In genomic region chr13:38527797-38528650, GRCm38 (mm10) we compare ENCODE assay signal across 8 mouse cellular contexts. TPM values are rescaled to one million over a fixed set of nuclear protein-coding genes. Genes with fewer than 3 reads are reported as not detected.
DNase-seq lines count a peak whose midpoint lies in the region; ATAC-seq lines count a peak whose summit lies in the region.

No protein-coding gene starts in this region.

- ATAC-seq in hindbrain, embryonic 16.5 days, result peak; percentile 92

- H3K4me3 ChIP-seq in hindbrain, embryonic 16.5 days (ENCODE audit: low read length), result peak overlapping the region; percentile 75
- peak overlapping the region; percentile 76 for H3K4me3 ChIP-seq in macrophage (ENCODE audit: inconsistent target)

- WGBS in hindbrain, embryonic 16.5 days, result under 1% methylated on average over 60 of the region's 87 CpGs
- 2% methylated on average over 68 of the region's 87 CpGs for WGBS in macrophage (ENCODE audit: missing documents)

- H3K4me1 ChIP-seq in hindbrain, embryonic 16.5 days (ENCODE audit: control insufficient read depth, insufficient read depth, low read depth, low read length), result peaks cover 14% of the 10 kb centered on the region

- no peaks in the 10 kb centered on the region; the same call in 1 of the 2 replicates for H3K36me3 ChIP-seq in hindbrain, embryonic 16.5 days (ENCODE audit: control insufficient read depth, insufficient read depth, low read length)
- H3K36me3 ChIP-seq in macrophage (ENCODE audit: inconsistent target), result no peaks in the 10 kb centered on the region

- H3K79me2 ChIP-seq in macrophage (ENCODE audit: inconsistent target), result peaks cover 46% of the 10 kb centered on the region

- peak; percentile 87 for DNase-seq in T-cell, adult 2 months (ENCODE audit: low spot score)
- peak; percentile 78 to 82 for DNase-seq in cerebellum, postnatal 36 days
- peak; percentile 90 for DNase-seq in gastrocnemius, adult 18-20 months (ENCODE audit: low spot score)
- DNase-seq in left cerebral cortex, adult 18-20 months (ENCODE audit: low spot score in 2 of 2), result peak; percentile 74 to 84
- peak; percentile 53 for DNase-seq in retina, postnatal 7 days (ENCODE audit: low read depth, low spot score)
- DNase-seq in urinary bladder, adult 18-20 months (ENCODE audit: low spot score in 2 of 2), result peak; percentile 85 to 98

- H3K4me2 ChIP-seq in hindbrain, embryonic 16.5 days (ENCODE audit: low read length), result peak overlapping the region; percentile 91

- H3K27me3 ChIP-seq in hindbrain, embryonic 16.5 days (replicated peaks; ENCODE audit: control insufficient read depth, insufficient read depth, low read length), result no peaks in the 10 kb centered on the region

- H3K27ac ChIP-seq in hindbrain, embryonic 16.5 days (ENCODE audit: low read depth, low read length), result peak overlapping the region; percentile 86
- peak overlapping the region; percentile 58 for H3K27ac ChIP-seq in macrophage

- peak overlapping the region; percentile 83 for H3K9ac ChIP-seq in hindbrain, embryonic 16.5 days (ENCODE audit: low read depth, low read length)

- no peaks in the 10 kb centered on the region for H3K9me3 ChIP-seq in hindbrain, embryonic 16.5 days (ENCODE audit: control insufficient read depth, low read length)

RNA-seq across cellular contexts. Expression of gene Txndc5, which starts 0.6 kb away (rescaled TPM):
- total RNA-seq in gastrocnemius, adult 18-20 months (2021), result 10 to 100 TPM; 27.2 to 28.0 TPM
- 87.7 and 98.7 TPM in 2 replicates for polyA plus RNA-seq in hindbrain, embryonic 16.5 days (2015; fragmentation: Nextera tagmentation; extraction: Ambion mirVana)
- 10 to 100 TPM; 52.1 to 53.1 TPM for total RNA-seq in left cerebral cortex, adult 18-20 months (2021)
- 10 to 100 TPM in 17 of 26 experiments, 1 to 10 TPM in 9; 5.8 to 49.3 (median 13.0) TPM for total RNA-seq in macrophage (2018; cell fraction: chromatin; rRNA removed)
- total RNA-seq in macrophage (2018; cell fraction: cytosol; rRNA removed), result 10 to 100 TPM; 29.1 to 62.1 (median 45.5) TPM
- 10 to 100 TPM; 21.4 to 70.8 (median 37.0) TPM for total RNA-seq in macrophage (2018; cell fraction: nucleus; rRNA removed)
- polyA plus RNA-seq in macrophage (2018), result 51.8 to 76.9 TPM (median 52.4 TPM) in 3 replicates

Comparison
In these comparisons a context has a peak if more than half of its experiments do, and no peak if none do; other contexts are left out.
1. Peak in every context shown above with its lines: DNase-seq, ATAC-seq, H3K4me3 ChIP-seq and H3K27ac ChIP-seq.